Mouse (Mus musculus) liver, embryonic 16.5 days (tissue): Measurements from ENCODE around the gene Stard13. TPM values are rescaled to one million over a fixed set of nuclear protein-coding genes. Genes with fewer than 3 reads are reported as not detected.

Experiments used
- ATAC-seq: fragments of 200-750 bp; cut with Nextera tagmentation; 2 replicates; pipeline ENCODE4 v1.8.0; 2017; ENCODE audit warnings: low read depth, mild to moderate bottlenecking, moderate number of reproducible peaks, moderate library complexity
- H3K27ac ChIP-seq: fragments of 300-500 bp; sonication (generic); 2 replicates; pipeline ENCODE4 v1.5.1; 2014; ENCODE audit warnings: mild to moderate bottlenecking, low read length
- H3K27me3 ChIP-seq: fragments of 300-500 bp; sonication (generic); 2 replicates; pipeline ENCODE4 v1.6.1; 2014; ENCODE audit warnings: low read depth, low read length, mixed read lengths; ENCODE audit not compliant: control insufficient read depth, insufficient read depth
- H3K36me3 ChIP-seq: fragments of 300-500 bp; sonication (generic); 2 replicates; pipeline ENCODE4 v1.6.1; 2014; ENCODE audit warnings: mild to moderate bottlenecking; ENCODE audit not compliant: control insufficient read depth, insufficient read depth
- H3K4me1 ChIP-seq: fragments of 300-500 bp; sonication (generic); 2 replicates; pipeline ENCODE4 v1.6.1; 2014; ENCODE audit warnings: low read depth, low read length, mixed read lengths; ENCODE audit not compliant: control insufficient read depth
- H3K4me2 ChIP-seq: fragments of 300-500 bp; sonication (generic); 2 replicates; pipeline ENCODE4 v1.6.1; 2014; ENCODE audit warnings: low read depth, low read length, mixed read lengths
- H3K4me3 ChIP-seq: fragments of 300-500 bp; sonication (generic); 2 replicates; pipeline ENCODE4 v1.5.1; 2014; ENCODE audit warnings: low read depth, mild to moderate bottlenecking, low read length
- H3K9ac ChIP-seq: fragments of 300-500 bp; sonication (generic); 2 replicates; pipeline ENCODE4 v1.6.1; 2014; ENCODE audit warnings: low read depth, low read length
- H3K9me3 ChIP-seq: fragments of 300-500 bp; sonication (generic); replicated peaks from 2 replicates; pipeline ENCODE4 v1.6.1; 2016; ENCODE audit warnings: low read length; ENCODE audit not compliant: control insufficient read depth
- WGBS: fragments of 180-500 bp; shearing (Covaris S2); extraction: QIAGEN DNeasy Blood & Tissue Kit; methylation state at CpG from one replicate; pipeline ENCODE4 v1.1.7; 2014; ENCODE audit not compliant: insufficient replicate concordance; 5-methylcytosine and 5-hydroxymethylcytosine counted together
- polyA plus RNA-seq: library from polyadenylated mRNA; unstranded; fragments of >200 nt; fragmentation: Nextera tagmentation; extraction: Ambion mirVana; gene quantifications from 2 replicates; pipeline ENCODE4 v1.2.1, GENCODE M21; 2015

The Stard13 gene
- polyA plus RNA-seq, 1 experiment from 2014 or later: 1.4 TPM

- Histone ChIP-seq H3K36me3 (no peaks in the 10 kb centered on the region), H3K27me3 (peaks cover 18% of the 10 kb centered on the region), H3K4me1 (peaks cover 2% of the 10 kb centered on the region; the same call in 1 of the 2 replicates), H3K27ac (no peak overlapping the region), H3K9me3 (no peaks in the 10 kb centered on the region), H3K9ac (no peak overlapping the region; the same call in 1 of the 2 replicates), H3K4me3 (peak overlapping the region; percentile 55), H3K4me2 (peak overlapping the region; percentile 65)
- WGBS: 27% methylated on average over 8 of the region's 13 CpGs
- ATAC-seq: no peak
Observed at GRCm38 (mm10) chr5:151232576-151233299, 898 bp downstream of the Stard13 start.

GRCm38 (mm10) chr5:151231861-151232260, 1.8 kb downstream of the Stard13 start:
- WGBS: 68% methylated on average over 7 of the region's 7 CpGs
- Histone ChIP-seq H3K4me1 (peaks cover 2% of the 10 kb centered on the region; the same call in 1 of the 2 replicates), H3K9ac (no peak overlapping the region), H3K36me3 (no peaks in the 10 kb centered on the region), H3K27me3 (peaks cover 18% of the 10 kb centered on the region), H3K9me3 (no peaks in the 10 kb centered on the region), H3K4me2 (no peak overlapping the region), H3K27ac (no peak overlapping the region), H3K4me3 (no peak overlapping the region)
- no peak for ATAC-seq

DNA sequence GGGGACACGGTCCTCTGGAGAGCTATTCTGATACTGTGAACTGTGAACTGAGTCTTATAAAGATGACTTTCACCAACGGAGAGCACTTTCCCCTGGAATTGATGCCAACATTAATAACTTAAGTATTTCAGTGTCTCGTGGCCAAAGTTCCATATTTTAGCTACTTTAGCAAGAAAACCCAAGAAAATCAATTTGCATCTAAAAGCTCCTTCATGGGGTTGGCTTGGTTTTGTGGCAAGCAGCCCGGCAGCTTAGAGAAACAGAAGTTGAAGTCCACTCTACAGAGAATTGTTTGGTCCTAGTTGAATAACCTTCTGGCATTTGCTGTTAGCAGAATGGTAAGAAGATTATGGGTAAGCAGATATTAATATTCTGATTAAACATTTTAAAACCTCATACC, 2.2 kb downstream of the Stard13 start:
- H3K9me3 ChIP-seq: no peaks in the 10 kb centered on the region
- WGBS: 53% methylated on average over 4 of the region's 4 CpGs

DNA sequence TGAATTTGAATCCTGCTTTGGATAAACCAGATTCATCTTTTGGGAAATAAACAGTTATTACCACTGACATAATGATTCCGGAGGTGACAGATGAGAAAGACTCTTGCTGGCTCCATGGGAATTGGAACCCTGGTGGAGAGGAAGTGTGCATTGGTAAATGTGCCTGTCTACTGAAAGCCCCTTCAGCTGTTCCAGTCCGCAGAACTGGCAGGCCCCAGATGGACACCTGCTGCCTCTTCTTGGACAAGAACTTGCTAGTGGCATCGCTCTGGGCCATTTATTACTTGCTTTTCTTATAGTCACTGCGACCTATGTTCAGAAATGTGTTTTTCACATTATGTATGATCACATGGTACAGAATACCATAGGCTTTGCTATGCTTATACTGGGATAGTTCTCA, 3.2 kb downstream of the Stard13 start:
- 65% methylated on average over 4 of the region's 4 CpGs for WGBS
- Histone ChIP-seq H3K4me2 (no peak overlapping the region), H3K4me3 (no peak overlapping the region), H3K4me1 (peaks cover 2% of the 10 kb centered on the region; the same call in 1 of the 2 replicates), H3K9me3 (no peaks in the 10 kb centered on the region), H3K27me3 (peaks cover 18% of the 10 kb centered on the region), H3K9ac (no peak overlapping the region), H3K27ac (no peak overlapping the region), H3K36me3 (no peaks in the 10 kb centered on the region)
- no peak for ATAC-seq

More for the DNA sequence above, 2.2 kb downstream of the Stard13 start:
- Histone ChIP-seq H3K4me2 (no peak overlapping the region), H3K4me3 (no peak overlapping the region), H3K9ac (no peak overlapping the region), H3K36me3 (no peaks in the 10 kb centered on the region), H3K27me3 (peaks cover 18% of the 10 kb centered on the region), H3K27ac (no peak overlapping the region), H3K4me1 (peaks cover 2% of the 10 kb centered on the region; the same call in 1 of the 2 replicates)
- ATAC-seq: no peak

- Histone ChIP-seq H3K4me1 (peaks cover 2% of the 10 kb centered on the region; the same call in 1 of the 2 replicates), H3K27me3 (peaks cover 9% of the 10 kb centered on the region), H3K4me3 (no peak overlapping the region), H3K9me3 (no peaks in the 10 kb centered on the region), H3K9ac (no peak overlapping the region), H3K36me3 (no peaks in the 10 kb centered on the region), H3K4me2 (no peak overlapping the region), H3K27ac (no peak overlapping the region)
- 59% methylated on average over 13 of the region's 13 CpGs for WGBS
- ATAC-seq: no peak
Observed at GRCm38 (mm10) chr5:151228367-151229005, 5.2 kb downstream of the Stard13 start.

DNA sequence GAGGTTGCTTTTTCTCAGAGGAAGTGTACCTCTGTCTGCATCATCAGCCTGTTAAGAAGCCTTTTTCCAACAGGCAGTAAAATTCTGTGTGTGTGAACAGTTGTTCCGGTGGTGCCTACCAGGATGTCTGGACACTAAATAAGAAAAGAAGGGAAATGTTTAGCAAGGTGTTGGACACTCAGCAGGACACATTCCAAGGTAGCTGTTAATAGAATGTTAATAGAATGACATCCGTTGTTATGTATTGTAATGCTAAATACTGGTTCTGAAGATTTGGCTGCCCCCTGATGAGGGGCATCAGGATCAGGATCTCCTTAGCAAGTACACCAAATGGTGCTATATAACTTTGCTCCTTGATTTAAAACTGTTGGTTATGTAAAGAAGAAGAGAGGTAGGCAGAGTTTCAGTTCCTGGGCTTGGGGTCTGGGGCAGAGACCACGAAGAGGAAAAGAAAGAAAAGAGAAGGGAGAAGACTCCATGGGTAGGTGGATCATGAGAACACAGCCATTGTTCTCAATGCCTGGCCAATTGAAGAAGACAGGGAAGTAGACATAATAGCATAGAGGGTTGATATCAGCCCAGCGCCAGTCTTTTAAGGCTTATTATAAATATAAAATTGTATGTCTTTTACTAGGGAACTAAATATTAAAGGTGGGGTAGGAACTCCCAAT, 9.8 kb downstream of the Stard13 start:
- 51% methylated on average over 4 of the region's 4 CpGs for WGBS
- H3K27me3 ChIP-seq: no peaks in the 10 kb centered on the region
- ATAC-seq: no peak
- H3K27ac ChIP-seq: no peak overlapping the region
- no peaks in the 10 kb centered on the region for H3K9me3 ChIP-seq
- H3K4me3 ChIP-seq: no peak overlapping the region
- H3K9ac ChIP-seq: no peak overlapping the region
- no peaks in the 10 kb centered on the region for H3K4me1 ChIP-seq
- H3K36me3 ChIP-seq: no peaks in the 10 kb centered on the region
- H3K4me2 ChIP-seq: no peak overlapping the region

- ATAC-seq: no peak
- Histone ChIP-seq H3K36me3 (no peaks in the 10 kb centered on the region), H3K4me2 (no peak overlapping the region), H3K4me1 (no peaks in the 10 kb centered on the region), H3K4me3 (no peak overlapping the region), H3K27me3 (no peaks in the 10 kb centered on the region), H3K9me3 (no peaks in the 10 kb centered on the region), H3K27ac (no peak overlapping the region), H3K9ac (no peak overlapping the region)
- WGBS: 61% methylated on average over 1 of the region's 1 CpGs
Observed at GRCm38 (mm10) chr5:151222791-151223190, 10.8 kb downstream of the Stard13 start.

- H3K9me3 ChIP-seq: no peaks in the 10 kb centered on the region
- ATAC-seq: no peak
- H3K9ac ChIP-seq: no peak overlapping the region
- H3K27ac ChIP-seq: no peak overlapping the region
- no peaks in the 10 kb centered on the region for H3K4me1 ChIP-seq
- H3K36me3 ChIP-seq: no peaks in the 10 kb centered on the region
- WGBS: 55% methylated on average over 6 of the region's 6 CpGs
- no peak overlapping the region for H3K4me2 ChIP-seq
- no peaks in the 10 kb centered on the region for H3K27me3 ChIP-seq
- H3K4me3 ChIP-seq: no peak overlapping the region
Observed at GRCm38 (mm10) chr5:151218689-151219115, 14.9 kb downstream of the Stard13 start.

GRCm38 (mm10) chr5:151213097-151213496, 20.5 kb downstream of the Stard13 start:
- Histone ChIP-seq H3K36me3 (no peaks in the 10 kb centered on the region), H3K4me2 (no peak overlapping the region), H3K27ac (no peak overlapping the region), H3K9me3 (no peaks in the 10 kb centered on the region), H3K4me1 (no peaks in the 10 kb centered on the region), H3K27me3 (no peaks in the 10 kb centered on the region), H3K4me3 (no peak overlapping the region), H3K9ac (no peak overlapping the region)
- 70% methylated on average over 3 of the region's 3 CpGs for WGBS
- ATAC-seq: no peak
